Mouse (Mus musculus): ENCODE data around the gene Ikzf4. TPM values are rescaled to one million over a fixed set of nuclear protein-coding genes. Genes with fewer than 3 reads are reported as not detected.
"Not testable (repeated sequence)": the region's sequence is repeated elsewhere in the genome, so short reads cannot be mapped to it uniquely, and the experiment has no call there.

Gene Ikzf4
- polyA plus RNA-seq, 3 experiments from 2014 or later: 76.5 to 154 (median 110) TPM

GRCm38 (mm10) chr10:128639999-128640398 is 5.8 kb downstream of the Ikzf4 start:
- no peak for ATAC-seq

GRCm38 (mm10) chr10:128637011-128637410 is 8.8 kb downstream of the Ikzf4 start:
- peak; percentile 91 for ATAC-seq

GRCm38 (mm10) chr10:128636561-128636960 is 9.2 kb downstream of the Ikzf4 start:
- peak; percentile 23 for ATAC-seq

- no peak for ATAC-seq
Observed at GRCm38 (mm10) chr10:128635697-128636096, 10.1 kb downstream of the Ikzf4 start.

- no peak for ATAC-seq
Observed at GRCm38 (mm10) chr10:128631571-128631970, 14.2 kb downstream of the Ikzf4 start.

GRCm38 (mm10) chr10:128630306-128630705 is 15.5 kb downstream of the Ikzf4 start:
- not testable (repeated sequence) for ATAC-seq

GRCm38 (mm10) chr10:128629746-128630145 is 16.0 kb downstream of the Ikzf4 start:
- no peak for ATAC-seq

GRCm38 (mm10) chr10:128627398-128628317 is 18.1 kb downstream of the Ikzf4 start:
- ATAC-seq: no peak

GRCm38 (mm10) chr10:128626311-128627310 is 19.2 kb downstream of the Ikzf4 start, which contains the start of gene Rps26:
TSS of gene Rps26 (minus strand) at chr10:128626747.
- ATAC-seq: peak; percentile 99

- no peak for ATAC-seq
Observed at GRCm38 (mm10) chr10:128625287-128625894, 20.4 kb downstream of the Ikzf4 start.

- not testable (repeated sequence) for ATAC-seq
Observed at GRCm38 (mm10) chr10:128623106-128623613, 22.6 kb downstream of the Ikzf4 start.

GRCm38 (mm10) chr10:128622702-128623101 is 23.1 kb downstream of the Ikzf4 start:
- no peak for ATAC-seq

- ATAC-seq: no peak
Observed at GRCm38 (mm10) chr10:128621986-128622520, 23.7 kb downstream of the Ikzf4 start.

GRCm38 (mm10) chr10:128620241-128620640 is 25.6 kb downstream of the Ikzf4 start:
- ATAC-seq: no peak

GRCm38 (mm10) chr10:128619148-128619547 is 26.6 kb downstream of the Ikzf4 start:
- not testable (repeated sequence) for ATAC-seq

GRCm38 (mm10) chr10:128618570-128618969 is 27.2 kb downstream of the Ikzf4 start:
- ATAC-seq: no peak

- not testable (repeated sequence) for ATAC-seq
Observed at GRCm38 (mm10) chr10:128615798-128616448, 29.9 kb downstream of the Ikzf4 start.

- ATAC-seq: no peak
Observed at GRCm38 (mm10) chr10:128614934-128615333, 30.9 kb downstream of the Ikzf4 start.

- not testable (repeated sequence) for ATAC-seq
Observed at GRCm38 (mm10) chr10:128613820-128614219, 32.0 kb downstream of the Ikzf4 start.

- ATAC-seq: peak; percentile 83
Observed at GRCm38 (mm10) chr10:128613154-128613440, 32.7 kb downstream of the Ikzf4 start.

GRCm38 (mm10) chr10:128612433-128613153 is 33.2 kb downstream of the Ikzf4 start:
- ATAC-seq: peak; percentile 87
